Mouse (Mus musculus) intestine, postnatal 0 days (tissue): ENCODE results near the gene Spag16. TPM values are rescaled to one million over a fixed set of nuclear protein-coding genes. Genes with fewer than 3 reads are reported as not detected.

ENCODE experiments used
- ATAC-seq: fragments of 200-750 bp; cut with Nextera tagmentation; 2 replicates; pipeline ENCODE4 v1.8.0; 2017; ENCODE audit warnings: mild to moderate bottlenecking, moderate TSS enrichment, moderate library complexity
- H3K27ac ChIP-seq: fragments of 300-500 bp; sonication (generic); 2 replicates; pipeline ENCODE4 v1.5.1; 2014; ENCODE audit warnings: mild to moderate bottlenecking, low read depth, low read length, moderate library complexity
- H3K27me3 ChIP-seq: fragments of 300-500 bp; sonication (generic); replicated peaks from 2 replicates; pipeline ENCODE4 v1.6.1; 2014; ENCODE audit warnings: low read length, mixed read lengths; ENCODE audit not compliant: control insufficient read depth, insufficient read depth
- H3K36me3 ChIP-seq: fragments of 300-500 bp; sonication (generic); 2 replicates; pipeline ENCODE4 v1.6.1; 2014; ENCODE audit warnings: mild to moderate bottlenecking, moderate library complexity; ENCODE audit not compliant: control insufficient read depth, insufficient read depth
- H3K4me1 ChIP-seq: fragments of 300-500 bp; sonication (generic); replicated peaks from 2 replicates; pipeline ENCODE4 v1.6.1; 2014; ENCODE audit warnings: antibody characterized with exemption, low read length, mixed read lengths; ENCODE audit not compliant: control insufficient read depth, insufficient read depth
- H3K4me2 ChIP-seq: fragments of 300-500 bp; sonication (generic); replicated peaks from 2 replicates; pipeline ENCODE4 v1.6.1; 2014; ENCODE audit warnings: low read depth, mild to moderate bottlenecking, moderate library complexity
- H3K4me3 ChIP-seq: fragments of 300-500 bp; sonication (generic); 2 replicates; pipeline ENCODE4 v1.5.1; 2014; ENCODE audit warnings: low read depth, low read length
- H3K9ac ChIP-seq: fragments of 300-500 bp; sonication (generic); 2 replicates; pipeline ENCODE4 v1.6.1; 2014; ENCODE audit warnings: mild to moderate bottlenecking, low read depth, low read length
- H3K9me3 ChIP-seq: fragments of 300-500 bp; sonication (generic); 2 replicates; pipeline ENCODE4 v1.6.1; 2016; ENCODE audit warnings: mixed run types; ENCODE audit not compliant: control insufficient read depth
- CTCF ChIP-seq: sonication (generic); IDR thresholded peaks from 2 replicates; pipeline ENCODE4 v1.5.1; 2016; ENCODE audit warnings: low read depth, mild to moderate bottlenecking, control low read depth, antibody characterized with exemption, moderate library complexity
- WGBS: fragments of 180-500 bp; shearing (Covaris S2); extraction: QIAGEN DNeasy Blood & Tissue Kit; methylation state at CpG from one replicate; pipeline ENCODE4 v1.1.7; 2014; 5-methylcytosine and 5-hydroxymethylcytosine counted together
- polyA plus RNA-seq: library from polyadenylated mRNA; unstranded; fragments of >200 nt; fragmentation: Nextera tagmentation; extraction: Ambion mirVana; gene quantifications from 2 replicates; pipeline ENCODE4 v1.2.1, GENCODE M21; 2015

The Spag16 gene
- polyA plus RNA-seq, 1 experiment from 2014 or later, result 0.08 TPM

GRCm38 (mm10) chr1:70272753-70273152 is 446.0 kb downstream of the Spag16 start:
- H3K27me3 ChIP-seq, result no peaks in the 10 kb centered on the region
- ATAC-seq, result no peak
- no peak overlapping the region for H3K4me2 ChIP-seq
- H3K4me1 ChIP-seq, result no peaks in the 10 kb centered on the region
- H3K4me3 ChIP-seq, result no peak overlapping the region
- no peaks in the 10 kb centered on the region for H3K36me3 ChIP-seq
- WGBS, result 68% methylated on average over 2 of the region's 2 CpGs
- no peak overlapping the region for H3K27ac ChIP-seq
- H3K9ac ChIP-seq, result no peak overlapping the region
- no peak for TF ChIP-seq CTCF
- no peaks in the 10 kb centered on the region for H3K9me3 ChIP-seq

- Histone ChIP-seq H3K36me3 (no peaks in the 10 kb centered on the region), H3K4me1 (no peaks in the 10 kb centered on the region), H3K4me2 (no peak overlapping the region), H3K9me3 (no peaks in the 10 kb centered on the region), H3K27me3 (no peaks in the 10 kb centered on the region), H3K9ac (no peak overlapping the region), H3K4me3 (no peak overlapping the region), H3K27ac (no peak overlapping the region)
- ATAC-seq, result no peak
- WGBS, result 80% methylated on average over 2 of the region's 2 CpGs
- no peak for TF ChIP-seq CTCF
These were observed 452.5 kb downstream of the Spag16 start for GRCm38 (mm10) chr1:70279296-70279695.

- Histone ChIP-seq H3K9ac (no peak overlapping the region), H3K27me3 (no peaks in the 10 kb centered on the region), H3K27ac (no peak overlapping the region), H3K4me2 (no peak overlapping the region), H3K4me3 (no peak overlapping the region), H3K9me3 (no peaks in the 10 kb centered on the region), H3K4me1 (no peaks in the 10 kb centered on the region), H3K36me3 (no peaks in the 10 kb centered on the region)
- ATAC-seq, result no peak
- TF ChIP-seq CTCF, result no peak
- 96% methylated on average over 1 of the region's 1 CpGs for WGBS
These were observed 456.6 kb downstream of the Spag16 start for GRCm38 (mm10) chr1:70283388-70283787.

- TF ChIP-seq CTCF, result no peak
- ATAC-seq, result no peak
- no peaks in the 10 kb centered on the region for H3K4me1 ChIP-seq
- H3K27me3 ChIP-seq, result no peaks in the 10 kb centered on the region
- H3K4me3 ChIP-seq, result no peak overlapping the region
- no peaks in the 10 kb centered on the region for H3K9me3 ChIP-seq
- H3K4me2 ChIP-seq, result no peak overlapping the region
- no peak overlapping the region for H3K27ac ChIP-seq
- 59% methylated on average over 1 of the region's 1 CpGs for WGBS
- H3K9ac ChIP-seq, result no peak overlapping the region
- H3K36me3 ChIP-seq, result no peaks in the 10 kb centered on the region
These were observed 457.4 kb downstream of the Spag16 start for GRCm38 (mm10) chr1:70284140-70284539.

GRCm38 (mm10) chr1:70316128-70316765 is 489.5 kb downstream of the Spag16 start:
- ATAC-seq, result no peak
- Histone ChIP-seq H3K4me2 (no peak overlapping the region), H3K4me3 (no peak overlapping the region), H3K4me1 (no peaks in the 10 kb centered on the region), H3K36me3 (no peaks in the 10 kb centered on the region), H3K9ac (no peak overlapping the region), H3K27me3 (no peaks in the 10 kb centered on the region), H3K9me3 (no peaks in the 10 kb centered on the region), H3K27ac (no peak overlapping the region)
- TF ChIP-seq CTCF, result no peak
- WGBS, result 81% methylated on average over 13 of the region's 13 CpGs

GRCm38 (mm10) chr1:70320951-70321350 is 494.2 kb downstream of the Spag16 start:
- Histone ChIP-seq H3K27me3 (no peaks in the 10 kb centered on the region), H3K4me2 (no peak overlapping the region), H3K4me1 (no peaks in the 10 kb centered on the region), H3K4me3 (no peak overlapping the region), H3K9ac (no peak overlapping the region), H3K36me3 (no peaks in the 10 kb centered on the region), H3K27ac (no peak overlapping the region), H3K9me3 (no peaks in the 10 kb centered on the region)
- ATAC-seq, result no peak
- WGBS, result 71% methylated on average over 4 of the region's 4 CpGs
- TF ChIP-seq CTCF, result no peak

GRCm38 (mm10) chr1:70346179-70346578 is 519.4 kb downstream of the Spag16 start:
- Histone ChIP-seq H3K4me3 (no peak overlapping the region), H3K36me3 (no peaks in the 10 kb centered on the region), H3K9ac (no peak overlapping the region), H3K27ac (no peak overlapping the region), H3K4me2 (no peak overlapping the region), H3K4me1 (no peaks in the 10 kb centered on the region), H3K27me3 (no peaks in the 10 kb centered on the region), H3K9me3 (no peaks in the 10 kb centered on the region)
- no peak for ATAC-seq
- no peak for TF ChIP-seq CTCF
- 63% methylated on average over 2 of the region's 2 CpGs for WGBS
